In genomic region chr17:55590838-55591237, GRCm38 (mm10) we compare ENCODE assay signal across 49 mouse cellular contexts. TPM values are rescaled to one million over a fixed set of nuclear protein-coding genes. Genes with fewer than 3 reads are reported as not detected.
"Had no signal": no experiment of that assay in that cellular context is flagged by ENCODE, and none has a peak within 500 bp of the region (broad histone marks: within the 10 kb centered on the region; RNA-seq: fewer than 3 reads in every experiment).

No protein-coding gene starts in this region.

- H3K27me3 ChIP-seq: heart, embryonic 12.5 days; heart, embryonic 13.5 days; heart, embryonic 15.5 days; hindbrain, embryonic 12.5 days; hindbrain, embryonic 13.5 days; hindbrain, embryonic 15.5 days; kidney, embryonic 15.5 days had no signal

- H3K4me1 ChIP-seq: heart, embryonic 10.5 days; heart, embryonic 12.5 days; heart, embryonic 13.5 days; heart, embryonic 15.5 days; hindbrain, embryonic 10.5 days; hindbrain, embryonic 12.5 days; hindbrain, embryonic 13.5 days; hindbrain, embryonic 15.5 days; kidney, embryonic 15.5 days had no signal

- ATAC-seq: hindbrain, embryonic 16.5 days; hindbrain, postnatal 0 days; inflammation-experienced regulatory T-cells, adult 6 months had no signal

- H3K9me3 ChIP-seq: heart, embryonic 10.5 days; heart, embryonic 15.5 days; hindbrain, embryonic 10.5 days; hindbrain, embryonic 12.5 days; hindbrain, embryonic 13.5 days; hindbrain, embryonic 15.5 days; kidney, embryonic 15.5 days had no signal

- H3K27ac ChIP-seq: heart, embryonic 10.5 days; heart, embryonic 13.5 days; heart, embryonic 15.5 days; hindbrain, embryonic 10.5 days; hindbrain, embryonic 12.5 days; hindbrain, embryonic 13.5 days; hindbrain, embryonic 14.5 days; hindbrain, embryonic 15.5 days; hindbrain, postnatal 0 days; kidney, embryonic 15.5 days; kidney, postnatal 0 days; layer of hippocampus, adult 2 months; left cerebral cortex, adult 2 months had no signal

- H3K36me3 ChIP-seq: heart, embryonic 10.5 days; heart, embryonic 12.5 days; heart, embryonic 13.5 days; heart, embryonic 15.5 days; hindbrain, embryonic 10.5 days; hindbrain, embryonic 12.5 days; hindbrain, embryonic 13.5 days; hindbrain, embryonic 15.5 days; kidney, embryonic 15.5 days had no signal

- H3K4me3 ChIP-seq: heart, embryonic 10.5 days; heart, embryonic 12.5 days; heart, embryonic 13.5 days; heart, embryonic 15.5 days; hindbrain, embryonic 10.5 days; hindbrain, embryonic 12.5 days; hindbrain, embryonic 13.5 days; hindbrain, embryonic 15.5 days; kidney, embryonic 15.5 days; layer of hippocampus, adult 2 months; left cerebral cortex, adult 2 months had no signal

- H3K4me2 ChIP-seq: heart, embryonic 11.5 days; heart, embryonic 12.5 days; heart, embryonic 13.5 days; heart, embryonic 15.5 days; hindbrain, embryonic 12.5 days; hindbrain, embryonic 13.5 days; hindbrain, embryonic 14.5 days; hindbrain, embryonic 15.5 days; kidney, embryonic 15.5 days had no signal

- H3K9ac ChIP-seq: heart, embryonic 12.5 days; heart, embryonic 13.5 days; heart, embryonic 15.5 days; hindbrain, embryonic 12.5 days; hindbrain, embryonic 13.5 days; hindbrain, embryonic 14.5 days; hindbrain, embryonic 15.5 days; kidney, embryonic 15.5 days had no signal

- DNase-seq: heart, postnatal 10 days; heart, postnatal 14 days; heart, postnatal 36 days; heart, postnatal 4 days; kidney, adult 11 months; kidney, adult 18-20 months; kidney, adult 2 months; kidney, adult 8-10 months; kidney, adult 9 months; kidney, postnatal 10 days; kidney, postnatal 14 days; kidney, postnatal 25 days; kidney, postnatal 36 days; kidney, postnatal 4 days; layer of hippocampus, adult 9-11 months; layer of hippocampus, postnatal 36 days had no signal

RNA-seq across cellular contexts. Expression of gene Vmn2r118, which starts 34.2 kb away (rescaled TPM):
- total RNA-seq: heart, adult 8-10 months; heart, postnatal 10 days; heart, postnatal 14 days; heart, postnatal 36 days; heart, postnatal 4 days; hematopoietic stem cell, adult 5-6 weeks; hindbrain, postnatal 0 days; layer of hippocampus, adult 18-20 months; layer of hippocampus, adult 2 months; layer of hippocampus, adult 8-10 months; layer of hippocampus, postnatal 10 days; layer of hippocampus, postnatal 14 days; layer of hippocampus, postnatal 25 days; layer of hippocampus, postnatal 36 days; left cerebral cortex, adult 18-20 months; left cerebral cortex, adult 2 months; left cerebral cortex, adult 8-10 months had no signal
- polyA plus RNA-seq: heart, embryonic 10.5 days; heart, embryonic 11.5 days; heart, embryonic 12.5 days; heart, embryonic 13.5 days; heart, embryonic 14.5 days; heart, embryonic 15.5 days; heart, embryonic 16.5 days; heart, postnatal 0 days; hindbrain, embryonic 10.5 days; hindbrain, embryonic 11.5 days; hindbrain, embryonic 12.5 days; hindbrain, embryonic 13.5 days; hindbrain, embryonic 14.5 days; hindbrain, embryonic 15.5 days; hindbrain, embryonic 16.5 days; hindbrain, postnatal 0 days; inflammation-experienced regulatory T-cells, adult 6 months; kidney, adult 2 months; kidney, embryonic 14.5 days; kidney, embryonic 15.5 days; kidney, embryonic 16.5 days; kidney, postnatal 0 days; large intestine, adult 2 months had no signal
